Mouse (Mus musculus): ENCODE measurements around the gene Ces2e.
"Not testable (repeated sequence)": the region's sequence is repeated elsewhere in the genome, so short reads cannot be mapped to it uniquely, and the experiment has no call there.

The Ces2e gene

GRCm38 (mm10) chr8:104925972-104926596 is at the start of gene Ces2e:
Gene Ces2e (plus strand): TSS chr8:104926260.
- DNase-seq (ENCODE audit: low spot score): no peak

GRCm38 (mm10) chr8:104886223-104886926 is 39.7 kb upstream of the Ces2e start:
- DNase-seq (ENCODE audit: low spot score): not testable (repeated sequence)

- DNase-seq (ENCODE audit: low spot score): no peak
Measured at GRCm38 (mm10) chr8:104901746-104902145, 24.3 kb upstream of the Ces2e start.

GRCm38 (mm10) chr8:104907111-104907510 is 18.9 kb upstream of the Ces2e start:
- no peak for DNase-seq (ENCODE audit: low spot score)

GRCm38 (mm10) chr8:104909021-104909420 is 17.0 kb upstream of the Ces2e start:
- not testable (repeated sequence) for DNase-seq (ENCODE audit: low spot score)

GRCm38 (mm10) chr8:104909651-104910050 is 16.4 kb upstream of the Ces2e start:
- DNase-seq (ENCODE audit: low spot score): not testable (repeated sequence)

GRCm38 (mm10) chr8:104927301-104927700 is 1.2 kb downstream of the Ces2e start:
- DNase-seq (ENCODE audit: low spot score): no peak

- DNase-seq (ENCODE audit: low spot score): no peak
Measured at GRCm38 (mm10) chr8:104944665-104945064, 18.6 kb downstream of the Ces2e start.

- no peak for DNase-seq (ENCODE audit: low spot score)
Measured at GRCm38 (mm10) chr8:104947056-104947455, 21.0 kb downstream of the Ces2e start, which contains the start of gene Ces2f. Gene Ces2f (plus strand): TSS chr8:104947356.

- DNase-seq (ENCODE audit: low spot score): no peak
Measured at GRCm38 (mm10) chr8:104949031-104949430, 23.0 kb downstream of the Ces2e start.

- peak; percentile 13 for DNase-seq (ENCODE audit: low spot score)
Measured at GRCm38 (mm10) chr8:104961537-104961961, 35.5 kb downstream of the Ces2e start, which contains the start of gene Ces2g. Gene Ces2g (plus strand): TSS chr8:104961718.

- no peak for DNase-seq (ENCODE audit: low spot score)
Measured at GRCm38 (mm10) chr8:104962229-104962901, 36.3 kb downstream of the Ces2e start.

GRCm38 (mm10) chr8:104963375-104963894 is 37.4 kb downstream of the Ces2e start:
- no peak for DNase-seq (ENCODE audit: low spot score)

GRCm38 (mm10) chr8:104984126-104984525 is 58.1 kb downstream of the Ces2e start:
- no peak for DNase-seq (ENCODE audit: low spot score)

All from ovary, postnatal 14 days (tissue).